Mouse (Mus musculus): ENCODE results near the gene Oxct2b.
"Not testable (repeated sequence)": the region's sequence is repeated elsewhere in the genome, so short reads cannot be mapped to it uniquely, and the experiment has no call there.

The Oxct2b gene

GRCm38 (mm10) chr4:123116011-123116410 is at the start of gene Oxct2b:
Oxct2b (plus strand) TSS chr4:123116266.
- no peak for DNase-seq (ENCODE audit: low spot score)

- no peak for DNase-seq (ENCODE audit: low spot score)
Measured at GRCm38 (mm10) chr4:123068646-123069045, 47.4 kb upstream of the Oxct2b start.

- DNase-seq (ENCODE audit: low spot score) = peak; percentile 82
Measured at GRCm38 (mm10) chr4:123071266-123071966, 44.6 kb upstream of the Oxct2b start.

GRCm38 (mm10) chr4:123076928-123077327 is 39.1 kb upstream of the Oxct2b start:
- no peak for DNase-seq (ENCODE audit: low spot score)

GRCm38 (mm10) chr4:123078231-123078630 is 37.8 kb upstream of the Oxct2b start:
- DNase-seq (ENCODE audit: low spot score) = no peak

GRCm38 (mm10) chr4:123080791-123081190 is 35.3 kb upstream of the Oxct2b start:
- peak; percentile 86 for DNase-seq (ENCODE audit: low spot score)

GRCm38 (mm10) chr4:123082283-123083163 is 33.5 kb upstream of the Oxct2b start:
- DNase-seq (ENCODE audit: low spot score) = peak; percentile 48

- no peak for DNase-seq (ENCODE audit: low spot score)
Measured at GRCm38 (mm10) chr4:123083323-123083902, 32.7 kb upstream of the Oxct2b start.

- no peak for DNase-seq (ENCODE audit: low spot score)
Measured at GRCm38 (mm10) chr4:123085290-123085689, 30.8 kb upstream of the Oxct2b start.

GRCm38 (mm10) chr4:123086381-123086780 is 29.7 kb upstream of the Oxct2b start:
- no peak for DNase-seq (ENCODE audit: low spot score)

GRCm38 (mm10) chr4:123092621-123093020 is 23.4 kb upstream of the Oxct2b start:
- DNase-seq (ENCODE audit: low spot score) = no peak

- peak; percentile 66 for DNase-seq (ENCODE audit: low spot score)
Measured at GRCm38 (mm10) chr4:123093064-123093776, 22.8 kb upstream of the Oxct2b start.

- DNase-seq (ENCODE audit: low spot score) = no peak
Measured at GRCm38 (mm10) chr4:123093869-123094268, 22.2 kb upstream of the Oxct2b start.

- peak; percentile 62 for DNase-seq (ENCODE audit: low spot score)
Measured at GRCm38 (mm10) chr4:123104651-123105450, 11.2 kb upstream of the Oxct2b start, which contains the start of gene Bmp8b. Bmp8b (plus strand) TSS chr4:123105165.

- no peak for DNase-seq (ENCODE audit: low spot score)
Measured at GRCm38 (mm10) chr4:123105451-123105790, 10.6 kb upstream of the Oxct2b start.

- not testable (repeated sequence) for DNase-seq (ENCODE audit: low spot score)
Measured at GRCm38 (mm10) chr4:123105929-123106328, 10.1 kb upstream of the Oxct2b start.

- no peak for DNase-seq (ENCODE audit: low spot score)
Measured at GRCm38 (mm10) chr4:123106864-123107263, 9.2 kb upstream of the Oxct2b start.

GRCm38 (mm10) chr4:123108056-123108455 is 8.0 kb upstream of the Oxct2b start:
- no peak for DNase-seq (ENCODE audit: low spot score)

- no peak for DNase-seq (ENCODE audit: low spot score)
Measured at GRCm38 (mm10) chr4:123110751-123111150, 5.3 kb upstream of the Oxct2b start.

- not testable (repeated sequence) for DNase-seq (ENCODE audit: low spot score)
Measured at GRCm38 (mm10) chr4:123111275-123111983, 4.6 kb upstream of the Oxct2b start.

All from urinary bladder, postnatal 14 days (tissue).